Mouse (Mus musculus) kidney, postnatal 14 days (tissue): ENCODE results near the gene Zbtb4.
A peak's percentile ranks its signal among the peaks of the same experiment; 100 is the strongest.
"Not testable (repeated sequence)": the region's sequence is repeated elsewhere in the genome, so short reads cannot be mapped to it uniquely, and the experiment has no call there.

Experiments used
- DNase-seq: peaks from one replicate; pipeline ENCODE4 v3.0.0; 2022; ENCODE audit warnings: mixed read lengths

The Zbtb4 gene

GRCm38 (mm10) chr11:69765221-69766125 lies at the start of gene Zbtb4:
Zbtb4 (plus strand) TSS chr11:69765912.
- peak; percentile 71 for DNase-seq

GRCm38 (mm10) chr11:69715929-69716328 lies 49.8 kb upstream of the Zbtb4 start:
- DNase-seq = peak; percentile 49

GRCm38 (mm10) chr11:69716953-69717352 lies 48.8 kb upstream of the Zbtb4 start:
- no peak for DNase-seq

DNA sequence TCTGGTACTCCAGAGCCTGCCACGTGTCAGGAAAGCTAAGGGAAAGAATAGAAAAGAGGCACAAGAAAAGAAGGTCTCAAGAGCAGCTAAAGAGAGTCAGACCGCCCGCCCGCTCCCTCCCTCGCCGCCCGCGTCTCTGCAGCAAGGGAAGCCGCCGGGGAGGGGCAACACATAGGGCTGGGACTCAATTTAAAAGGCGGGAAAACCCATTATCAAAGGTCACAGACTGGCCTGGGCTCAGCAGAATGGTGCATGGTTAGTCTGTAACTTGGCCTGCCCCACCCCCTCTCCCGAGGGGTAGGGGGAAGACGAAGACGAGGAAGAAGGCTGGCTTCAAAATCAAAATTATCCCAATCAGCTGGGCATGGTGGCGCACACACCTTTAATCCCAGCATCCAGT lies 47.1 kb upstream of the Zbtb4 start:
- peak; percentile 47 for DNase-seq

DNA sequence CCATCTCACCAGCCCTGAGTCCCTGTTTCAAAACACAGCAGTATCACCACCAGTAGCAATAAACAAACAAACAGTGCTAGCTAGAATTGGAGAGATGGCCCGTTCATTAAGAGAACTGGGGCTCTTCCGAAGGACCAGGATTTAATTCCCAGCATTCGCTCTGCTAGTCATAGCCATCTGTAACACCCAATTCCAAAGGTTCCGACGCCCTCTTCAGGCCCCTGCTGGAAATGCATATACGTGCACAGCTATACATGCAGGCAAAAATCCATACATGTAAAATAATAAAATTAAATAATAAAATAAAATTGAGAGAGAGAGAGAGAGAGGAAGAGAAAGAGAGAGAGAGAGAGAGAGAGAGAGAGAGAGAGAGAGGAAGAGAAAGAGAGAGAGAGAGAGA lies 46.3 kb upstream of the Zbtb4 start:
- DNase-seq = no peak

GRCm38 (mm10) chr11:69720852-69721251 lies 44.9 kb upstream of the Zbtb4 start:
- no peak for DNase-seq

- no peak for DNase-seq
These were observed 42.6 kb upstream of the Zbtb4 start for GRCm38 (mm10) chr11:69723074-69723473.

DNA sequence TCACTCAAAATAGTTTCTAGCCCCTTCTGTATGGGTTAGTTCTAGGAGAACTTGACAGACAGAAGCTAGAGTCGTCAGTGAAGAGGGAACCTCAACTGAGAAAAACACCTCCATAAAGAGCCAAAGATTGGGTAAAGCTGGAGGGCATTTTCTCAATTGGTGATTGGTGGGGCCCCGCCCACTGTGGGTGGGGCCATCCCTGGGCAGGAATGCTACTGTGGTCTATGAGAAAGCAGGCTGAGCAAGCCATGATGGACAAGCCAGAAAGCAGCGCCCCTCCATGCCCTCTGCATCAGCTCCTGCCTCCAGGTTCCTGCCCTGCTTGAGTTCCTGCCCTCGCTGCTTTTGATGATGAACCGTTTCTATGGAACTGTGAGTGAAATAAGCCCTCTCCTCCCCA lies 39.8 kb upstream of the Zbtb4 start:
- no peak for DNase-seq

DNA sequence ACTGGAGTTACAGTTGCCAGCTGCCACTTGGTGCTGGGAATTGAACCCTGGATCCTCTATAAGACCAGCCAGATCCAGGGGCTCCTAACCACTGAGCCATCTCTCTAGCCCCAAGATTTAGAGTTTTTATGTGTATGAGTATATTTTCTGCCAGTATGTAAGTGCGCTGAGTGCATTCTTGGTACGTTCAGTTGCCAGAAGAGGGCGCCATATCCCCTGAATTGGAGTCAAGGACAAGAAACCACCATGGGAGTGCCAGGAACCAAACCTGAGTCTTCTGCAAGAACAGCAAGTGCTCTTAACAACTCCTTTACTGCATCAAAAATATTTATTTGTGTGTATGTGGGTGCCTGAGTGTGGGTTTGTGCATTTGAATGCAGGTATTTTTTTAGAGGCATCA lies 36.6 kb upstream of the Zbtb4 start:
- peak; percentile 57 for DNase-seq

- not testable (repeated sequence) for DNase-seq
These were observed 34.3 kb upstream of the Zbtb4 start for GRCm38 (mm10) chr11:69731408-69731807.

DNA sequence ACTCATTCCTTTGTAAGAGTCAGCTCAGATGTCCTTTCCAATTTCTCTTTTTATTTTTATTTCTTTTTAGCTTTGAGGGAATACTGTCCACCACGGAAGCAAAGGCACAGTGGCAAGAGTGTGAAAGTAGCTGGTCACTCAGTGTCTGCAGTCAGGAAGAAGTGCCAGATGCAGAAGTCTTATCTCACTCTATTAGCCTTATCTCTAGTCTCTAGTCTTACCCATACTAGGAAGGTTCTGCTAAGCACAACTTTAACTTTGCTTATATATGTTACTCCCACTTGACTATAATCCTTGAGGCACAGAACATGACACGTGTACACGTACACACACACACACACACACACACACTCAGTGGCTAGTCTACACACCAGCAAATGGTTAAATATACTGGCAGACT lies 14.1 kb upstream of the Zbtb4 start:
- DNase-seq = no peak

DNA sequence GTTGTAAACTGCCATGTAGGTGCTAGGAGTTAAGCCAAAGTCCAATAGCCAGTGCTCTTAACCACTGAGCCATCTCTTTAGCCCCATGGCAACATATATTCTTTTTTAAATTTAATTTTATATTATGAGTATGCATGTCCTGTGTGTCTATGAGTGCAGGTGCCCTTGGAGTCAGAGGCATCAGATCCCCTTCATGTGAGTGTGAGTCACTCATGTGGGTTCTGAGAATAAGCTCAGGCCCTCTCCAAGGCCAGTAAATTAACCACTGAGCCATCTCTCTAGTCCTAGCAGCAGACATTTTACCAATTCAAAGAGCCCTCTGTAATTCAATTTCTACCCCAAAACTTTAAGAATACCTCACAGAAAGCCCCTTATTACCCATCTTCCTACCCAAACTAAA lies 13.0 kb upstream of the Zbtb4 start:
- no peak for DNase-seq

GRCm38 (mm10) chr11:69754233-69754632 lies 11.5 kb upstream of the Zbtb4 start:
- DNase-seq = no peak

DNA sequence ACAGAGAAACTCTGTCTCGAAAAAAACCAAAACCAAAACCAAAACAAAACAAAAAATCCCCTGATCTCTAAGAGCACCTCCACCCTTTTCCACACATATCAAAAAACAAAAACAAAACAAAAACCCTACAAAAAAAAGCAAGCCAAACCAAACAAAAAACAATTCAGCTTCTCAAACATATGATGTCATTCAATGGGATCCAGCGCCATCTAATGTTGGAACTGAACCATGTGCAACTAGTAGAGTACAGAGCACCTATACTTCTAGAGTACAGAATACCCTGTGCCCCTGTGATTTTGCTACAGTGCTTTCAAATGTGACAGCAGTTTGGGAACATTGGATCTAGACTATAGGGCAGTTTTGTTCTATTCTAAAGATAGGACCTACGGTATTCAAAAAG lies 11.0 kb upstream of the Zbtb4 start:
- peak; percentile 50 for DNase-seq

- no peak for DNase-seq
These were observed 8.2 kb upstream of the Zbtb4 start for GRCm38 (mm10) chr11:69757303-69758089.

DNA sequence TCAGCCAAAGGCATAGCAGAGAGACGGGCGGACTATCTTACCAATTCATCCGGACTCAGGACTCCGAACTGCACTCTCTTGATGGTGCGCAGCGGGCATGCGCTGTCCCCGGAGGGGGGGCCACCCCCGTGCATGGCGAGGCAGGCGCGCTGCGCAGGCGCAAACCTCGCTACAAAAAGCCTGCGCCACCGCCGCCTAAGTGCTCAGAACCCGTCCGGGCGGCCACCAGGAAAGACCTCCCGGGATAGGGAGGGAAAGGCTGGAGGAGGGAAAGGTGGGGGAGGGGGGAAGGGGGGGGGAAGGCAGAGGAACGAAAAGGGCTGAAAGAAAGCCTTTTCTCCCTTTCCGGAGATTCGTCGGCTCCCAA lies 7.6 kb upstream of the Zbtb4 start:
- DNase-seq = peak; percentile 98

DNA sequence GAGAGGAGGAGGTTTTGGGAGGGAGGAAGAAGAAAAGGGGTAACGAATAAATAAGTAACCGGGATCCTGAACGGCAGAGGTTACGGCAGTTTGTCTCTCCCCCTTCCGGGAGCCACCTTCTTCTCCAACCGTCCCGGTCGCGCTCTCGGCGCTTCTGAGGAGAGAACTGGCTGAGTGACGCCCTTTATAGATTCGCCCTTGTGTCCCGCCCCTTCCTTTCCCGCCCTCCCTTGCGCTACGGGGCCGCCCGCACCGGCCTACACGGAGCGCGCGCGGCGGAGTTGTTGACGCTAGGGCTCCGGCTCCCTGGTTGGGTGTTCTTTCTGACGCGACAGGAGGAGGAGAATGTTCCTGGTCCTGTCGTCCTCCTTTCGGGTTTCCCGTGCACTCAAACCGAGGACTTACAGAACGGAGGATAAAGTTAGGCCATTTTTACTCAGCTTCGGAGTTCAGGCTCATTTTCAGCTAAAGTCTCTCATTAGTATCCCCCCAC lies 7.2 kb upstream of the Zbtb4 start, which contains the start of gene Polr2a:
TSS of gene Polr2a (minus strand) at position 160 of the 493 bp plus-strand sequence.
- peak; percentile 98 for DNase-seq

- peak; percentile 93 for DNase-seq
These were observed 6.6 kb upstream of the Zbtb4 start for GRCm38 (mm10) chr11:69758971-69759721.

- DNase-seq = no peak
These were observed 5.4 kb upstream of the Zbtb4 start for GRCm38 (mm10) chr11:69760160-69760900.

DNA sequence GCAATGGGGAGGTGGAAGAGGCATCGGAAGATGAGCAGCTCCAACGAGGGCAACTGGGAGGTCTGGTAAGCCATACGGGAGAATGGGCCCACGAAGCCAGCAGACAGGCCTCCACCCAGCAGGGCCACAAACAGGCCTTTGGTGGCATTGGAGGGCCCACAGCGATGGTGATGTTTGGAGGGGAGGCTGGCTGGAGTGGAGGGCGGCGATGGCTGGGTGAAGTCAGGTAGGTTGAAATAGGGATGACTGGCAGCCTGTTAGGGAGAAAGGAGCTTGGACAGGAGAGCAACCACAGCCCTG lies 4.9 kb upstream of the Zbtb4 start:
- DNase-seq = no peak

GRCm38 (mm10) chr11:69761868-69762267 lies 3.8 kb upstream of the Zbtb4 start, which contains the start of gene Slc35g3:
Slc35g3 (minus strand) TSS chr11:69761968.
- DNase-seq = no peak

DNA sequence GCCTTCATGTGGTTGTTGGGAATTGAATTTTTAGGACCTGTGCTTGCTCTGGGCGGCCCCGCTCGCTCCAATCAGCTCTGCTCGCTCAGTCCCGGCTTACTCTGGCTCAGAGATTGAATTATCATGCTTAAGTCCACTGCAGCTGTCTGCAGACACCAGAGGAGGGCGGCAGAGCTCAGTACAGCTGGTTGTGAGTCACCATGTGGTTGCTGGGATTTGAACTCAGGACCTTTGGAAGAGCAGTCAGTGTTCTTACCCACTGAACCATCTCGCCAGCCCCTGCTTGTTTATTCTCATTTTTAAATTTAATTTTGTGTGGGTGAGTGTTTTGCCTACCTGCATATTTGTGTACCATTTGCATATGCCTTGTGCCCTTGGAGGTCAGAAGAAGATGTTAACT lies 2.2 kb upstream of the Zbtb4 start:
- DNase-seq = no peak
